Mouse (Mus musculus) heart, adult 11 months (tissue): ENCODE measurements at regions not wholly inside any gene's neighbourhood (a gene's known extent, or its start where the extent isn't known, plus 50 kb on each side); places are given as distances from the start of the nearest gene placed in this dataset.

Source experiments
- DNase-seq: peaks from one replicate; pipeline ENCODE4 v3.0.0; 2022

GRCm38 (mm10) chr8:89246342-89246741 lies 202.4 kb upstream of the Sall1 start:
- no peak for DNase-seq

GRCm38 (mm10) chr8:89245131-89245751 lies 201.3 kb upstream of the Sall1 start:
- DNase-seq: no peak

GRCm38 (mm10) chr8:89241686-89242085 lies 197.7 kb upstream of the Sall1 start:
- no peak for DNase-seq

GRCm38 (mm10) chr8:89239626-89240025 lies 195.7 kb upstream of the Sall1 start:
- DNase-seq: no peak

- DNase-seq: peak; percentile 7
Measured at GRCm38 (mm10) chr8:89234041-89234440, 190.1 kb upstream of the Sall1 start.

GRCm38 (mm10) chr8:89232318-89232717 lies 188.4 kb upstream of the Sall1 start:
- DNase-seq: no peak

- peak; percentile 71 for DNase-seq
Measured at GRCm38 (mm10) chr8:89229144-89229543, 185.2 kb upstream of the Sall1 start.

- peak; percentile 67 for DNase-seq
Measured at GRCm38 (mm10) chr8:89220870-89221269, 176.9 kb upstream of the Sall1 start.

- no peak for DNase-seq
Measured at GRCm38 (mm10) chr8:89220381-89220780, 176.4 kb upstream of the Sall1 start.

GRCm38 (mm10) chr8:89219156-89219555 lies 175.2 kb upstream of the Sall1 start:
- peak; percentile 60 for DNase-seq

GRCm38 (mm10) chr8:89217689-89218088 lies 173.7 kb upstream of the Sall1 start:
- DNase-seq: peak; percentile 78

- no peak for DNase-seq
Measured at GRCm38 (mm10) chr8:89211931-89212330, 168.0 kb upstream of the Sall1 start.

GRCm38 (mm10) chr8:89210684-89211083 lies 166.7 kb upstream of the Sall1 start:
- DNase-seq: no peak

GRCm38 (mm10) chr8:89207891-89208290 lies 163.9 kb upstream of the Sall1 start:
- DNase-seq: no peak

GRCm38 (mm10) chr8:89202484-89203096 lies 158.6 kb upstream of the Sall1 start:
- DNase-seq: no peak

GRCm38 (mm10) chr8:89200301-89200700 lies 156.3 kb upstream of the Sall1 start:
- no peak for DNase-seq

- DNase-seq: no peak
Measured at GRCm38 (mm10) chr8:89185314-89185713, 141.4 kb upstream of the Sall1 start.

GRCm38 (mm10) chr8:89175631-89176030 lies 131.7 kb upstream of the Sall1 start:
- no peak for DNase-seq

- no peak for DNase-seq
Measured at GRCm38 (mm10) chr8:89171561-89171960, 127.6 kb upstream of the Sall1 start.

- no peak for DNase-seq
Measured at GRCm38 (mm10) chr8:89169484-89169883, 125.5 kb upstream of the Sall1 start.

- DNase-seq: no peak
Measured at GRCm38 (mm10) chr8:89167026-89167425, 123.1 kb upstream of the Sall1 start.

- DNase-seq: no peak
Measured at GRCm38 (mm10) chr8:89156909-89157308, 112.9 kb upstream of the Sall1 start.

- no peak for DNase-seq
Measured at GRCm38 (mm10) chr8:89153605-89154004, 109.6 kb upstream of the Sall1 start.

- peak; percentile 49 for DNase-seq
Measured at GRCm38 (mm10) chr8:89152867-89153595, 109.1 kb upstream of the Sall1 start.
